Mouse (Mus musculus) ES-E14 (cell line): ENCODE measurements around the gene Zfp629.

Source experiments
- CHD2 ChIP-seq: IDR thresholded peaks from 2 replicates; pipeline ENCODE4 v1.6.1; 2014; ENCODE audit warnings: mild to moderate bottlenecking, low read depth, low read length, inconsistent platforms
- HCFC1 ChIP-seq: IDR thresholded peaks from 2 replicates; pipeline ENCODE4 v1.6.1; 2012; ENCODE audit warnings: low read length, inconsistent platforms, borderline replicate concordance; ENCODE audit not compliant: insufficient read depth
- ZC3H11A ChIP-seq: IDR thresholded peaks from 2 replicates; pipeline ENCODE4 v1.6.1; 2012; ENCODE audit warnings: low read depth, mild to moderate bottlenecking, inconsistent platforms, low read length, borderline replicate concordance
- ZNF384 ChIP-seq: IDR thresholded peaks from 2 replicates; pipeline ENCODE4 v1.6.1; 2012; ENCODE audit warnings: low read depth, low read length, inconsistent platforms

DNA sequence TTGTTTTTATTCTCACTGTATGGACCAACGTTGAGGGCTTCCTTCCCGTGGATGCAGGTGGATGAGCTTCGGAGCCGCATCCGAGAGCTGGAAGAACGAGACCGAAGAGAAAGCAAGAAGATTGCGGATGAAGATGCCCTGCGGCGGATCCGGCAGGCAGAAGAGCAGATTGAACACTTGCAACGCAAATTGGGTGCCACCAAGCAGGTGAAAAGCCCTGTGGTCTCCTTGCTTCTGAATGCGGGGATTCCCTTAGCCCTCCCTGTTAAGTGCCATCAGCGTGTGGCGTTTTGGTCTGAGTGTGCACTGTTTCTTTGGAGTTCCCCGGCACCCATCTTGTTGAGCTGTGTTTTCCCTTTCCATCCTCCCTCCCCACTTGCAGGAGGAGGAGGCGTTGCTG lies 18.9 kb downstream of the Zfp629 start:
- TF ChIP-seq ZC3H11A (no peak), HCFC1 (no peak), CHD2 (no peak), ZNF384 (no peak)
